Mouse (Mus musculus): Measurements from ENCODE around the gene Supt16. TPM values are rescaled to one million over a fixed set of nuclear protein-coding genes. Genes with fewer than 3 reads are reported as not detected.

The Supt16 gene
- total and polyA plus RNA-seq, 2 experiments, result 5.3 to 16.0 TPM

DNA sequence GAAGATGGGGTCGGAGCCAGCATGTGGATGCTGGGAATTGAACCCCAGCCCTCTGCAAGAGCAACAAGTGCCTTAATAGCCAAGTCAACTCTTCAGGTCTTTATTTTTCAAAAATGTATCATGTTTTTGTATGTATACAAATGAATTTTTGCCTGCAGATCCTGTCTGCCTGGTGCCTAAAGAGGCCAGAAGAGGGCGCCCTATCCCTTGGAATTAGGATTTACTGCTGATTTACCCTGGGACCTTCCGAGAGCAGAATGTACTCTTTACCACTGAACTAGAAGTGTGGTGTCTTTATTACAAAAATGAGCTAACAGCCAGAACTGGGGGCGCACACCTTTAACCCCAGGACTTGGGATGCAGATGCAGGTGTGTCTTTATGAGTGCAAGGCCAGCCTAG lies 73.3 kb downstream of the Supt16 start:
- Histone ChIP-seq H3K79me2 (ENCODE audit: control insufficient read depth, insufficient read depth, low read length) (no peaks in the 10 kb centered on the region), H3K27ac (replicated peaks; ENCODE audit: insufficient read depth, low read depth, low read length) (peak overlapping the region; percentile 33; the same call in 1 of the 2 replicates), H3K27me3 (ENCODE audit: control insufficient read depth, insufficient read depth, low read length) (no peaks in the 10 kb centered on the region), H3K9ac (ENCODE audit: low read depth, low read length) (0 out of 2 replicates have a peak overlapping the region, but pooled peaks have one; percentile 49), H3K4me3 (ENCODE audit: insufficient read depth, low read depth, low read length) (no peak overlapping the region), H3K4me1 (ENCODE audit: control insufficient read depth, insufficient read depth, low read length) (no peaks in the 10 kb centered on the region; the same call in 1 of the 2 replicates), H3K36me3 (ENCODE audit: control insufficient read depth, insufficient read depth, low read length) (no peaks in the 10 kb centered on the region)
- TF ChIP-seq POLR2A (IDR thresholded peaks at IDR 0.05; ENCODE audit: extremely low read depth, insufficient read depth, low read length), result no peak
- peak; percentile 66 for TF ChIP-seq CTCF (IDR thresholded peaks at IDR 0.05; ENCODE audit: low read depth, low read length)
- peak; percentile 71 for DNase-seq (ENCODE audit: extremely low read depth, low read depth, low spot score)
- 22% methylated on average over 4 of the region's 4 CpGs for WGBS

GRCm38 (mm10) chr14:52120169-52120568 lies 77.0 kb downstream of the Supt16 start:
- Histone ChIP-seq H3K27me3 (ENCODE audit: control insufficient read depth, insufficient read depth, low read length) (no peaks in the 10 kb centered on the region), H3K36me3 (ENCODE audit: control insufficient read depth, insufficient read depth, low read length) (no peaks in the 10 kb centered on the region), H3K4me3 (ENCODE audit: insufficient read depth, low read depth, low read length) (no peak overlapping the region), H3K9ac (ENCODE audit: low read depth, low read length) (no peak overlapping the region), H3K79me2 (ENCODE audit: control insufficient read depth, insufficient read depth, low read length) (no peaks in the 10 kb centered on the region), H3K27ac (replicated peaks; ENCODE audit: insufficient read depth, low read depth, low read length) (no peak overlapping the region), H3K4me1 (ENCODE audit: control insufficient read depth, insufficient read depth, low read length) (no peaks in the 10 kb centered on the region; the same call in 1 of the 2 replicates)
- no peak for TF ChIP-seq CTCF (IDR thresholded peaks at IDR 0.05; ENCODE audit: low read depth, low read length)
- no peak for TF ChIP-seq POLR2A (IDR thresholded peaks at IDR 0.05; ENCODE audit: extremely low read depth, insufficient read depth, low read length)
- no peak for DNase-seq (ENCODE audit: extremely low read depth, low read depth, low spot score)
- WGBS, result 69% methylated on average over 7 of the region's 7 CpGs

DNA sequence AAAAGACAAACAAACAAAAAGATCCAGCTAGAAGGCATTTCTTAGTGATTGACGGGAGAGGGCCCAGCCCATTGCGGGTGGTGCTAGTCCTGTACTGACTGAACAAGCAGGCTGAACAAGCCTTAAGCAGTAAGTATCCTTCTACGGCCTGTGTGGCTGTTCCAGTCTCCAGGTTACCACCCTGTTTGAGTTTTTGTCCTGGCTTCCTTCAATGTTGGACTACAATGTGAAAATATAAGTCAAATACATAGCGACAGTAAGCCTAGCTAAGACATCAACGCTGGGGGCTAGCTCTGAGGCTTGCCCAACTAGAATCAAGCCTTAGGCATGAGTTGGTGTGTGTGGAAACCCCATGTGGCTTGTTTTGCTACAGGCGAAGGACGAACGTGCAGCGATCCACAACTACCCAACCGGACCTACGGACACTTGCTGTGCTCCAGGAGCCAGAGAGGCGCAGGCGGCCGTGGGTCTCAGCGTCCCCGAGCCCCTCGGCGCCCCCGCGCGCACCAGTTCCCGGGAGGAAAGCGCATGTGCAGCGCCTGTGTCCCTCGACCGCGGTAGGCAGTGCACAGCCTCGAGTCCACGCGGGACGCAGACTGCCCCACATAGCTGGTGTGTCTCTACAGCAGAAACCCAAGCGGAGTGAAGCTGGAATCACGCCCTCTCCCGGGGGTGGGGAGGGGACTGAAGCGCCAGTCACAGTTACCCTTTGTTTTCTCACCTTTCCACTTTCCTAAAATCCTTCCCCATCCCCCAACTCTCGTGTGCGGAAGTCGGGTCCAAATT lies 78.2 kb downstream of the Supt16 start:
- no peaks in the 10 kb centered on the region for H3K79me2 ChIP-seq (ENCODE audit: control insufficient read depth, insufficient read depth, low read length)
- H3K27me3 ChIP-seq (ENCODE audit: control insufficient read depth, insufficient read depth, low read length), result no peaks in the 10 kb centered on the region
- peak overlapping the region; percentile 81 for H3K9ac ChIP-seq (ENCODE audit: low read depth, low read length)
- no peaks in the 10 kb centered on the region for H3K36me3 ChIP-seq (ENCODE audit: control insufficient read depth, insufficient read depth, low read length)
- under 1% methylated on average over 38 of the region's 38 CpGs for WGBS
- H3K4me3 ChIP-seq (ENCODE audit: insufficient read depth, low read depth, low read length), result peak overlapping the region; percentile 70
- peak overlapping the region; percentile 50 for H3K27ac ChIP-seq (replicated peaks; ENCODE audit: insufficient read depth, low read depth, low read length)
- no peaks in the 10 kb centered on the region; the same call in 1 of the 2 replicates for H3K4me1 ChIP-seq (ENCODE audit: control insufficient read depth, insufficient read depth, low read length)
- TF ChIP-seq POLR2A (IDR thresholded peaks at IDR 0.05; ENCODE audit: extremely low read depth, insufficient read depth, low read length) (no peak), CTCF (IDR thresholded peaks at IDR 0.05; ENCODE audit: low read depth, low read length) (peak; percentile 10; the same call in 1 of the 2 replicates)
- DNase-seq (ENCODE audit: extremely low read depth, low read depth, low spot score), result peak; percentile 67

DNA sequence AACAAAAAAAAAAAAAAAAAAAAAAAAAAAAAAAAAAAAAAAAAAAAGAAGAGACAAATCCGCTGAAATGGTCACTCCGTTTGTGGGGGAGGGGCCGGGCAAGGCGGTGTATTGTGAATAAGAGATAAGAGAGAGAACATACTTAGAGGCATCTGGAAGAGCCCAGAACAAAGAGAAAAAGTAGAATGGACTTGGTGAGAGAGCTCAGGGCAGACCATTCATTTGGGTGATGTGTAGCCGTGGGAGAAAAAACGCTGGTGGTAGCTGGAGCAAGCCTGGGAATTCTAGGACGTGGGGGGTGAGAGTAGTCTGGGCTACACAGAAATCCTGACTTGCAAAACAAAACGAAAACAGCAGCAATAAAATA lies 78.8 kb downstream of the Supt16 start:
- TF ChIP-seq CTCF (IDR thresholded peaks at IDR 0.05; ENCODE audit: low read depth, low read length) (no peak), POLR2A (IDR thresholded peaks at IDR 0.05; ENCODE audit: extremely low read depth, insufficient read depth, low read length) (no peak)
- Histone ChIP-seq H3K4me1 (ENCODE audit: control insufficient read depth, insufficient read depth, low read length) (no peaks in the 10 kb centered on the region; the same call in 1 of the 2 replicates), H3K4me3 (ENCODE audit: insufficient read depth, low read depth, low read length) (peak overlapping the region; percentile 70), H3K36me3 (ENCODE audit: control insufficient read depth, insufficient read depth, low read length) (no peaks in the 10 kb centered on the region), H3K79me2 (ENCODE audit: control insufficient read depth, insufficient read depth, low read length) (no peaks in the 10 kb centered on the region), H3K27ac (replicated peaks; ENCODE audit: insufficient read depth, low read depth, low read length) (no peak overlapping the region), H3K9ac (ENCODE audit: low read depth, low read length) (no peak overlapping the region; the same call in 1 of the 2 replicates), H3K27me3 (ENCODE audit: control insufficient read depth, insufficient read depth, low read length) (no peaks in the 10 kb centered on the region)
- DNase-seq (ENCODE audit: extremely low read depth, low read depth, low spot score), result no peak
- 6% methylated on average over 8 of the region's 8 CpGs for WGBS

GRCm38 (mm10) chr14:52117241-52117640 lies 80.0 kb downstream of the Supt16 start:
- no peaks in the 10 kb centered on the region for H3K79me2 ChIP-seq (ENCODE audit: control insufficient read depth, insufficient read depth, low read length)

GRCm38 (mm10) chr14:52114101-52114500 lies 83.1 kb downstream of the Supt16 start:
- H3K79me2 ChIP-seq (ENCODE audit: control insufficient read depth, insufficient read depth, low read length), result no peaks in the 10 kb centered on the region
- no peaks in the 10 kb centered on the region for H3K27me3 ChIP-seq (ENCODE audit: control insufficient read depth, insufficient read depth, low read length)
- no peak overlapping the region for H3K9ac ChIP-seq (ENCODE audit: low read depth, low read length)
- no peaks in the 10 kb centered on the region for H3K36me3 ChIP-seq (ENCODE audit: control insufficient read depth, insufficient read depth, low read length)
- no peaks in the 10 kb centered on the region; the same call in 1 of the 2 replicates for H3K4me1 ChIP-seq (ENCODE audit: control insufficient read depth, insufficient read depth, low read length)
- DNase-seq (ENCODE audit: extremely low read depth, low read depth, low spot score), result no peak
- TF ChIP-seq CTCF (IDR thresholded peaks at IDR 0.05; ENCODE audit: low read depth, low read length) (no peak), POLR2A (IDR thresholded peaks at IDR 0.05; ENCODE audit: extremely low read depth, insufficient read depth, low read length) (no peak)
- H3K4me3 ChIP-seq (ENCODE audit: insufficient read depth, low read depth, low read length), result no peak overlapping the region
- no peak overlapping the region for H3K27ac ChIP-seq (replicated peaks; ENCODE audit: insufficient read depth, low read depth, low read length)
- 72% methylated on average over 1 of the region's 1 CpGs for WGBS

More at GRCm38 (mm10) chr14:52117241-52117640, 80.0 kb downstream of the Supt16 start:
- TF ChIP-seq POLR2A (IDR thresholded peaks at IDR 0.05; ENCODE audit: extremely low read depth, insufficient read depth, low read length), result no peak
- TF ChIP-seq CTCF (IDR thresholded peaks at IDR 0.05; ENCODE audit: low read depth, low read length), result no peak
- Histone ChIP-seq H3K27ac (replicated peaks; ENCODE audit: insufficient read depth, low read depth, low read length) (no peak overlapping the region), H3K9ac (ENCODE audit: low read depth, low read length) (no peak overlapping the region), H3K4me1 (ENCODE audit: control insufficient read depth, insufficient read depth, low read length) (no peaks in the 10 kb centered on the region; the same call in 1 of the 2 replicates), H3K27me3 (ENCODE audit: control insufficient read depth, insufficient read depth, low read length) (no peaks in the 10 kb centered on the region), H3K4me3 (ENCODE audit: insufficient read depth, low read depth, low read length) (no peak overlapping the region), H3K36me3 (ENCODE audit: control insufficient read depth, insufficient read depth, low read length) (no peaks in the 10 kb centered on the region)
- 79% methylated on average over 5 of the region's 5 CpGs for WGBS
- peak; percentile 65 for DNase-seq (ENCODE audit: extremely low read depth, low read depth, low spot score)

Other genes with a start within 250 kb of the Supt16 start
- gene Arhgef40, start 212.7 kb downstream of the Supt16 start, total RNA-seq (2014; rRNA removed), result 6.1 and 9.5 TPM in 2 replicates
- 12.5 and 16.1 TPM in 2 replicates for gene Arhgef40, start 212.7 kb downstream of the Supt16 start, polyA plus RNA-seq (2012; rRNA removed)
- gene Tmem253, start 181.8 kb downstream of the Supt16 start, total RNA-seq (2014; rRNA removed), result not detected in 2 replicates
- 0.11 TPM in 1 of 2 replicates, not detected in the other for gene Tmem253, start 181.8 kb downstream of the Supt16 start, polyA plus RNA-seq (2012; rRNA removed)
- gene Zfp219, start 176.7 kb downstream of the Supt16 start, total RNA-seq (2014; rRNA removed), result 8.9 and 12.6 TPM in 2 replicates
- 27.8 and 31.4 TPM in 2 replicates for gene Zfp219, start 176.7 kb downstream of the Supt16 start, polyA plus RNA-seq (2012; rRNA removed)
- not detected in 2 replicates for gene Olfr221, start 155.0 kb downstream of the Supt16 start, total RNA-seq (2014; rRNA removed)
- not detected in 2 replicates for gene Olfr221, start 155.0 kb downstream of the Supt16 start, polyA plus RNA-seq (2012; rRNA removed)
- gene Hnrnpc, start 93.4 kb downstream of the Supt16 start, total RNA-seq (2014; rRNA removed), result 77.5 and 84.4 TPM in 2 replicates
- gene Hnrnpc, start 93.4 kb downstream of the Supt16 start, polyA plus RNA-seq (2012; rRNA removed), result 50.8 and 55.8 TPM in 2 replicates
- gene Rpgrip1, start 86.7 kb downstream of the Supt16 start, total RNA-seq (2014; rRNA removed), result 0.55 and 1.2 TPM in 2 replicates
- 0.35 and 0.50 TPM in 2 replicates for gene Rpgrip1, start 86.7 kb downstream of the Supt16 start, polyA plus RNA-seq (2012; rRNA removed)
- 20.4 and 22.7 TPM in 2 replicates for gene Chd8, start 60.4 kb upstream of the Supt16 start, total RNA-seq (2014; rRNA removed)
- gene Chd8, start 60.4 kb upstream of the Supt16 start, polyA plus RNA-seq (2012; rRNA removed), result 9.6 and 13.7 TPM in 2 replicates
- gene Tox4, start 81.7 kb upstream of the Supt16 start, total RNA-seq (2014; rRNA removed), result 13.0 and 14.6 TPM in 2 replicates
- gene Tox4, start 81.7 kb upstream of the Supt16 start, polyA plus RNA-seq (2012; rRNA removed), result 20.1 and 21.1 TPM in 2 replicates
- gene Rab2b, start 82.1 kb upstream of the Supt16 start, total RNA-seq (2014; rRNA removed), result 1.3 and 1.7 TPM in 2 replicates
- gene Rab2b, start 82.1 kb upstream of the Supt16 start, polyA plus RNA-seq (2012; rRNA removed), result 1.7 and 2.3 TPM in 2 replicates
- 11.4 and 12.7 TPM in 2 replicates for gene Mettl3, start 107.7 kb upstream of the Supt16 start, total RNA-seq (2014; rRNA removed)
- 7.2 and 8.6 TPM in 2 replicates for gene Mettl3, start 107.7 kb upstream of the Supt16 start, polyA plus RNA-seq (2012; rRNA removed)
- 0.74 and 0.94 TPM in 2 replicates for gene Sall2, start 131.3 kb upstream of the Supt16 start, total RNA-seq (2014; rRNA removed)
- 0.80 and 1.4 TPM in 2 replicates for gene Sall2, start 131.3 kb upstream of the Supt16 start, polyA plus RNA-seq (2012; rRNA removed)
- gene Olfr1513, start 159.0 kb upstream of the Supt16 start, total RNA-seq (2014; rRNA removed), result not detected in 2 replicates
- not detected in 2 replicates for gene Olfr1513, start 159.0 kb upstream of the Supt16 start, polyA plus RNA-seq (2012; rRNA removed)
- not detected in 2 replicates for gene Olfr1512, start 181.8 kb upstream of the Supt16 start, total RNA-seq (2014; rRNA removed)
- not detected in 2 replicates for gene Olfr1512, start 181.8 kb upstream of the Supt16 start, polyA plus RNA-seq (2012; rRNA removed)
- gene Olfr1511, start 200.0 kb upstream of the Supt16 start, total RNA-seq (2014; rRNA removed), result not detected in 2 replicates
- not detected in 2 replicates for gene Olfr1511, start 200.0 kb upstream of the Supt16 start, polyA plus RNA-seq (2012; rRNA removed)
- gene Olfr1510, start 217.0 kb upstream of the Supt16 start, total RNA-seq (2014; rRNA removed), result not detected in 2 replicates
- not detected in 2 replicates for gene Olfr1510, start 217.0 kb upstream of the Supt16 start, polyA plus RNA-seq (2012; rRNA removed)
- gene Olfr1509, start 245.6 kb upstream of the Supt16 start, total RNA-seq (2014; rRNA removed), result not detected in 2 replicates
- not detected in 2 replicates for gene Olfr1509, start 245.6 kb upstream of the Supt16 start, polyA plus RNA-seq (2012; rRNA removed)

Data from liver, adult 2 months (tissue).